Mouse (Mus musculus) cerebellum, adult (tissue): Measurements from ENCODE around the gene Rcc1l.
A peak's percentile ranks its signal among the peaks of the same experiment; 100 is the strongest.

Experiments
- ATAC-seq: cut with Nextera tagmentation; 2 replicates; pipeline ENCODE4 v1.9.2; 2017; ENCODE audit warnings: mild to moderate bottlenecking, moderate library complexity, mixed read lengths; ENCODE audit not compliant: insufficient number of reproducible peaks, low FRiP score, low TSS enrichment

Rcc1l gene

GRCm38 (mm10) chr5:134120135-134120534 lies 56.4 kb downstream of the Rcc1l start:
- no peak for ATAC-seq

- ATAC-seq: no peak
Observed at GRCm38 (mm10) chr5:134119481-134120120, 57.0 kb downstream of the Rcc1l start.

- no peak for ATAC-seq
Observed at GRCm38 (mm10) chr5:134118798-134119407, 57.7 kb downstream of the Rcc1l start.

GRCm38 (mm10) chr5:134115639-134116259 lies 60.8 kb downstream of the Rcc1l start:
- no peak for ATAC-seq

GRCm38 (mm10) chr5:134114981-134115380 lies 61.6 kb downstream of the Rcc1l start:
- ATAC-seq: no peak

- no peak for ATAC-seq
Observed at GRCm38 (mm10) chr5:134105829-134106228, 70.7 kb downstream of the Rcc1l start.

- no peak for ATAC-seq
Observed at GRCm38 (mm10) chr5:134102720-134103119, 73.9 kb downstream of the Rcc1l start.

GRCm38 (mm10) chr5:134101883-134102282 lies 74.7 kb downstream of the Rcc1l start:
- no peak for ATAC-seq

- ATAC-seq: no peak
Observed at GRCm38 (mm10) chr5:134101322-134101721, 75.3 kb downstream of the Rcc1l start.

- ATAC-seq: no peak
Observed at GRCm38 (mm10) chr5:134100232-134100771, 76.3 kb downstream of the Rcc1l start.

- ATAC-seq: peak; percentile 92
Observed at GRCm38 (mm10) chr5:134099496-134100211, 76.9 kb downstream of the Rcc1l start, which contains the start of gene Castor2. Castor2 (plus strand) TSS chr5:134099711.

GRCm38 (mm10) chr5:134098976-134099375 lies 77.6 kb downstream of the Rcc1l start:
- ATAC-seq: peak; percentile 28; the same call in 1 of the 2 replicates

- no peak for ATAC-seq
Observed at GRCm38 (mm10) chr5:134098341-134098902, 78.2 kb downstream of the Rcc1l start.
